Mouse (Mus musculus): ENCODE measurements around the gene Ercc1. TPM values are rescaled to one million over a fixed set of nuclear protein-coding genes. Genes with fewer than 3 reads are reported as not detected.

The Ercc1 gene
- polyA plus RNA-seq, 1 experiment from 2014 or later, result 51.0 TPM

GRCm38 (mm10) chr7:19363881-19364280, 19.3 kb downstream of the Ercc1 start:
- TF ChIP-seq EP300 (IDR thresholded peaks at IDR 0.05) (no peak), CTCF (IDR thresholded peaks at IDR 0.05) (peak; percentile 93)
- ATAC-seq, result peak; percentile 20
- no peaks in the 10 kb centered on the region for H3K9me3 ChIP-seq (ENCODE audit: low read length)
- no peak overlapping the region for H3K9ac ChIP-seq (replicated peaks; ENCODE audit: low read depth)
- H3K4me2 ChIP-seq (replicated peaks; ENCODE audit: low read depth, low read length), result no peak overlapping the region
- peak; percentile 88 for DNase-seq (ENCODE audit: low spot score)
- H3K4me3 ChIP-seq (ENCODE audit: low read depth, low read length), result no peak overlapping the region
- 2% methylated on average over 18 of the region's 18 CpGs for WGBS
- no peak overlapping the region for H3K27ac ChIP-seq (ENCODE audit: low read length)
- no peaks in the 10 kb centered on the region for H3K27me3 ChIP-seq (replicated peaks; ENCODE audit: insufficient read depth, low read length)
- no peaks in the 10 kb centered on the region for H3K36me3 ChIP-seq (ENCODE audit: insufficient read depth, low read length)
- no peaks in the 10 kb centered on the region; the same call in 1 of the 2 replicates for H3K4me1 ChIP-seq (ENCODE audit: insufficient read depth, low read depth, low read length)

- no peak overlapping the region for H3K4me3 ChIP-seq (ENCODE audit: low read depth, low read length)
- H3K27me3 ChIP-seq (replicated peaks; ENCODE audit: insufficient read depth, low read length), result no peaks in the 10 kb centered on the region
- H3K36me3 ChIP-seq (ENCODE audit: insufficient read depth, low read length), result no peaks in the 10 kb centered on the region
- ATAC-seq (no peak), DNase-seq (ENCODE audit: low spot score) (no peak)
- no peaks in the 10 kb centered on the region for H3K9me3 ChIP-seq (ENCODE audit: low read length)
- H3K9ac ChIP-seq (replicated peaks; ENCODE audit: low read depth), result no peak overlapping the region
- H3K27ac ChIP-seq (ENCODE audit: low read length), result no peak overlapping the region
- TF ChIP-seq EP300 (IDR thresholded peaks at IDR 0.05), result no peak
- no peak for TF ChIP-seq CTCF (IDR thresholded peaks at IDR 0.05)
- H3K4me1 ChIP-seq (ENCODE audit: insufficient read depth, low read depth, low read length), result peaks cover 4% of the 10 kb centered on the region; the same call in 1 of the 2 replicates
- 65% methylated on average over 4 of the region's 4 CpGs for WGBS
- H3K4me2 ChIP-seq (replicated peaks; ENCODE audit: low read depth, low read length), result no peak overlapping the region
Measured at GRCm38 (mm10) chr7:19365376-19365775, 20.8 kb downstream of the Ercc1 start.

- TF ChIP-seq CTCF (IDR thresholded peaks at IDR 0.05), result no peak
- TF ChIP-seq EP300 (IDR thresholded peaks at IDR 0.05), result no peak
- H3K27ac ChIP-seq (ENCODE audit: low read length), result no peak overlapping the region
- H3K36me3 ChIP-seq (ENCODE audit: insufficient read depth, low read length), result no peaks in the 10 kb centered on the region
- no peak overlapping the region for H3K9ac ChIP-seq (replicated peaks; ENCODE audit: low read depth)
- no peak overlapping the region for H3K4me3 ChIP-seq (ENCODE audit: low read depth, low read length)
- H3K27me3 ChIP-seq (replicated peaks; ENCODE audit: insufficient read depth, low read length), result no peaks in the 10 kb centered on the region
- peak; percentile 50 for DNase-seq (ENCODE audit: low spot score)
- peaks cover 4% of the 10 kb centered on the region; the same call in 1 of the 2 replicates for H3K4me1 ChIP-seq (ENCODE audit: insufficient read depth, low read depth, low read length)
- H3K9me3 ChIP-seq (ENCODE audit: low read length), result no peaks in the 10 kb centered on the region
- 18% methylated on average over 16 of the region's 16 CpGs for WGBS
- ATAC-seq, result peak; percentile 48; the same call in 1 of the 2 replicates
- no peak overlapping the region for H3K4me2 ChIP-seq (replicated peaks; ENCODE audit: low read depth, low read length)
Measured at GRCm38 (mm10) chr7:19368380-19368779, 23.8 kb downstream of the Ercc1 start.

GRCm38 (mm10) chr7:19369823-19370425, 25.3 kb downstream of the Ercc1 start:
- ATAC-seq (peak; percentile 64), DNase-seq (ENCODE audit: low spot score) (peak; percentile 46)
- Histone ChIP-seq H3K4me1 (ENCODE audit: insufficient read depth, low read depth, low read length) (peaks cover 4% of the 10 kb centered on the region; the same call in 1 of the 2 replicates), H3K36me3 (ENCODE audit: insufficient read depth, low read length) (no peaks in the 10 kb centered on the region), H3K9ac (replicated peaks; ENCODE audit: low read depth) (no peak overlapping the region; the same call in 1 of the 2 replicates), H3K27ac (ENCODE audit: low read length) (no peak overlapping the region), H3K27me3 (replicated peaks; ENCODE audit: insufficient read depth, low read length) (no peaks in the 10 kb centered on the region), H3K4me3 (ENCODE audit: low read depth, low read length) (peak overlapping the region; percentile 24), H3K4me2 (replicated peaks; ENCODE audit: low read depth, low read length) (peak overlapping the region; percentile 61), H3K9me3 (ENCODE audit: low read length) (no peaks in the 10 kb centered on the region)
- TF ChIP-seq EP300 (IDR thresholded peaks at IDR 0.05), result no peak
- TF ChIP-seq CTCF (IDR thresholded peaks at IDR 0.05), result peak; percentile 86
- WGBS, result 12% methylated on average over 44 of the region's 46 CpGs

GRCm38 (mm10) chr7:19373367-19373766, 28.8 kb downstream of the Ercc1 start:
- Histone ChIP-seq H3K36me3 (ENCODE audit: insufficient read depth, low read length) (no peaks in the 10 kb centered on the region), H3K27me3 (replicated peaks; ENCODE audit: insufficient read depth, low read length) (no peaks in the 10 kb centered on the region), H3K9ac (replicated peaks; ENCODE audit: low read depth) (no peak overlapping the region), H3K27ac (ENCODE audit: low read length) (no peak overlapping the region), H3K4me2 (replicated peaks; ENCODE audit: low read depth, low read length) (no peak overlapping the region), H3K9me3 (ENCODE audit: low read length) (no peaks in the 10 kb centered on the region), H3K4me3 (ENCODE audit: low read depth, low read length) (no peak overlapping the region), H3K4me1 (ENCODE audit: insufficient read depth, low read depth, low read length) (peaks cover 4% of the 10 kb centered on the region; the same call in 1 of the 2 replicates)
- DNase-seq (ENCODE audit: low spot score) (no peak), ATAC-seq (no peak)
- TF ChIP-seq EP300 (IDR thresholded peaks at IDR 0.05) (no peak), CTCF (IDR thresholded peaks at IDR 0.05) (no peak)
- WGBS, result 85% methylated on average over 2 of the region's 2 CpGs

GRCm38 (mm10) chr7:19375368-19375767, 30.8 kb downstream of the Ercc1 start:
- Histone ChIP-seq H3K4me1 (ENCODE audit: insufficient read depth, low read depth, low read length) (no peaks in the 10 kb centered on the region), H3K27ac (ENCODE audit: low read length) (no peak overlapping the region), H3K9me3 (ENCODE audit: low read length) (no peaks in the 10 kb centered on the region), H3K9ac (replicated peaks; ENCODE audit: low read depth) (no peak overlapping the region), H3K4me3 (ENCODE audit: low read depth, low read length) (no peak overlapping the region), H3K4me2 (replicated peaks; ENCODE audit: low read depth, low read length) (no peak overlapping the region), H3K27me3 (replicated peaks; ENCODE audit: insufficient read depth, low read length) (no peaks in the 10 kb centered on the region), H3K36me3 (ENCODE audit: insufficient read depth, low read length) (no peaks in the 10 kb centered on the region)
- WGBS, result 70% methylated on average over 17 of the region's 18 CpGs
- ATAC-seq (no peak), DNase-seq (ENCODE audit: low spot score) (no peak)
- no peak for TF ChIP-seq CTCF (IDR thresholded peaks at IDR 0.05)
- TF ChIP-seq EP300 (IDR thresholded peaks at IDR 0.05), result no peak
